Mouse (Mus musculus) layer of hippocampus, postnatal 14 days (tissue): ENCODE measurements around the gene F8a. TPM values are rescaled to one million over a fixed set of nuclear protein-coding genes. Genes with fewer than 3 reads are reported as not detected.
"Not testable (repeated sequence)": the region's sequence is repeated elsewhere in the genome, so short reads cannot be mapped to it uniquely, and the experiment has no call there.

Experiments used
- DNase-seq, 2 experiments: peaks; one replicate each; pipeline ENCODE4 v3.0.0; 2021 to 2022; ENCODE audit warnings: low spot score in 2 of 2, mixed read lengths in 1 of 2
- long read RNA-seq, 2 experiments: library from polyadenylated mRNA; stranded (forward); transcript quantifications; one replicate each; pipeline ENCODE4 v2.0.0; 2021
- total RNA-seq, 2 experiments: library from RNA; stranded (reverse); gene quantifications; 2 replicates each; pipeline ENCODE4 v1.2.3; 2021

F8a gene
- 10 to 100 TPM; 16.3 to 16.7 TPM for total RNA-seq
- long read RNA-seq, experiment 1, transcript F8a-201 (1 exons, 2,505 nt) = major isoform, 33 of 33 reads
- long read RNA-seq, experiment 1, partial matches to known transcripts = 0 of 33 reads
- long read RNA-seq, experiment 1, other reads (novel, unspliced or antisense) = 0 of 33 reads
- long read RNA-seq, experiment 2, transcript F8a-201 (1 exons, 2,505 nt) = major isoform, 47 of 47 reads
- long read RNA-seq, experiment 2, partial matches to known transcripts = 0 of 47 reads
- long read RNA-seq, experiment 2, other reads (novel, unspliced or antisense) = 0 of 47 reads

DNA sequence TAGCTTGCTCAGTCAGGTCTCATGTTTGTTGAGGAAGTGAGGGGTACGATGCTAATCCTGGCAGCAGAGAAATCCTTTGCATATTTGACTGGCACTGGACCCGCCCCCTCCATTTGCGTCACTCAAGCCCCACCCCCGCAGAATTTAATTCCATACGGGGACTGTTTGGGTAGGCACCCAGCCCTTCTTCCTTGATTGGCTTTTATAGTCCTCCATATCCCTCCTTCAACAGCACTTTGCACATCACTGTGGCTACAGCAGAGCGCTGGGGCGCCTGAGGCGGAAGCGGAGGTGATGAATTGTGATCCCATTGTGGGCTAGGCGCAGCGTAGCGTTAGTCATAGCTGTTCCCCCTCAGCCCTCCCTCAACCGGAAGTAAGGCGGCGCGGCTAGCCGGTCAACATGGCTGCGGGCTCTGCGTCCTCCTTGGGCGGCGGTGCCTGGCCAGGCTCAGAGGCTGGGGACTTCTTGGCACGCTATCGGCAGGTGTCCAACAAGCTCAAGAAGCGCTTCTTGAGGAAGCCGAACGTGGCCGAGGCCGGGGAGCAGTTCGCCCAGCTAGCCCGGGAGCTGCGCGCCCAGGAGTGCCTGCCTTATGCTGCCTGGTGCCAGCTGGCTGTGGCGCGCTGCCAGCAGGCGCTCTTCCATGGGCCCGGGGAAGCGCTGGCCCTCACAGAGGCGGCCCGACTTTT, at the start of gene F8a:
Gene F8a (plus strand): TSS at position 378 of the 692 bp plus-strand sequence.
- DNase-seq = peak; percentile 66 to 83

DNA sequence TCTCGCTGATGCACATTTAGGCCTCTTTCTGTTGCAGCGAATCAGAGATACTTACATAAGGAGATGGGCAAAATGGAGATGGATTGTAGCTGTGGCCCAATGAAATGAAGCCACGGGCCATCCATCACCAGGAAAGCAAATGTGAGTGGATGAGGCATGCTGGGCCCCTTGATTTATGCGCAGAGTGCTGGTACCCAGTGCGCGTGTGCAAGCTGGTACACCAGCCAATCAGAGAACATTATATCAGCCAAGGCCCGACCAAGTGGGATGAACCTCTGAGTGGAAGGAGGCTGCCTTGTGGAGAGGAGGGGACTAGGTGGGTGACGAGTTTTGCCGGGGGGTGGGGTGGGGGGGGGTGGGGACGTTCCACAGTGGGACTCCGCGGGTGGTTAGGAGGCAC, 36.2 kb upstream of the F8a start, which contains the start of gene Xlr3b:
Gene Xlr3b (plus strand): TSS at position 274 of the 400 bp plus-strand sequence.
- peak in 1 of 2 experiments; percentile 3 for DNase-seq

DNA sequence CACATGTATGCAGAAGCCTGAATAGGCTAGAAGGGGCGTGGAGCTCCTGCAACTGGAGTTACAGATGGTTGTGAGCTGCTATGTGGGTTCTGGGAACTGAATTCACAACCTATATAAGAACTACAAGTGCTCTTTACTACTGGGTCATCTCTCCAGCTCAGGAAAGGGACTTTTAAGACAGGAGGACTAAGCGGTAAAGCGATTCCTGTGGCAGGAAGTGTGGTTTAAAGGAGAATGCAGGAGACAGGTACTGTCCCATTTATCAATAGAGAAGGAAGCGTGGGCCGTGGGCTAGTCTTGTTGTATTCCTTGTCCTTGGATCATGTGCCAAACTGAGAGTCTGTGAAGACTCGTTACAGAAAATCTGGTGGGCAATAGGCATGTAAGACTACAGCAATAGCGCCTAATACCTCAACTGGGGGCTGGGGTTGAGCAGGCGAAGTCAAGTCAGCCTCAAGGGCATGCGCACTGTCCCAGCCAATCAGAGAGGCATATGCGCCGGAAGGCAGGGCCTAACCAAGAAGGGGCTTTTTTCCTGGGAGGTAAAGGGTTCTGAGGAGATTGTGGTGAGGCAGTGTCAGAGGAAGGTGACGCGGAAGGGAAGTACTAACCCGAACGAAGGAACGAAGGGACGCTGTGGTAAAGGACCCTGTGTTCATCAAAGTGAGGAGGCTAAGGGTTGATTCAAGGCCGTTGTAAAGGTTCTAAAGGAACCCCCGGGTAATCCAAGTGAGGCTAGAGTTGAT, 14.1 kb upstream of the F8a start, which contains the start of gene Xlr4b:
Gene Xlr4b (plus strand): TSS at position 515 of the 746 bp plus-strand sequence.
- not testable (repeated sequence) for DNase-seq

DNA sequence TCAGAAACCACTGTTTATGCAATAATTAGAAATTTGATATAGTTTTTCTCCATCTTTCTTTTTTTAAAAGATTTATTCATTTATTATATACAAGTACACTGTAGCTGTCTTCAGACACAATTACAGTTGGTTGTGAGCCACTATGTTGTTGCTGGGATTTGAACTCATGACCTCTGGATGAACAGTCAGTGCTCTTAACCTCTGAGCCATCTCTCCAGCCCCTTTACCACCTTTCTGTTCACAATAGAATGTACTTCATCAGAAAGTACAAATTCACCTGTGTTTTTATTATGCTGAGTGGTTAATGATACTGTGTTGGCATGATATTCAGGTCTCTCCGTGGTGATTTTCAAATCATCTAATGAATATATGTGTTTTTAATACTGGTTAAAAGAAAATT, 2.7 kb upstream of the F8a start:
- no peak for DNase-seq

DNA sequence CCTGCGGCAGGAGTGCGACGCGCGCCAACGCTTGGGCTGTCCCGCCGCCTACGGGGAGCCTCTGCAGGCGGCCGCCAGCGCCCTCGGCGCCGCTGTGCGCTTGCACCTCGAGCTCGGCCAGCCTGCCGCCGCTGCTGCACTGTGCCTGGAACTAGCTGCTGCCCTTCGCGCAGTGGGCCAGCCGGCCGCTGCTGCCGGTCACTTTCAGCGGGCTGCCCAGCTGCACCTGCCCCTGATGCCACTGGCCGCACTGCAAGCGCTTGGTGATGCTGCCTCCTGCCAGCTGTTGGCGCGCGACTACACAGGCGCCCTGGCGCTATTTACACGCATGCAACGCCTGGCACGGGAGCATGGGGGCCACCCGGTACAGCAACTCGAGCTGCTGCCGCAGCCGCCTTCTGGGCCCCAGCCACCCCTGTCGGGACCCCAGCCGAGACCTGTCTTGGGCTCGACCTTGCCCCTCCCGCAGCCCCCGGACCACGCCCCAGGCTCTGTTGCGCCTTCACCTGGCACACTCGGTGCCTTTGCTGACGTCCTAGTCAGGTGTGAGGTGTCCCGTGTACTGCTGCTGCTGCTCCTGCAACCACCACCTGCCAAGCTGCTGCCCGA, 619 bp downstream of the F8a start:
- DNase-seq = no peak

DNA sequence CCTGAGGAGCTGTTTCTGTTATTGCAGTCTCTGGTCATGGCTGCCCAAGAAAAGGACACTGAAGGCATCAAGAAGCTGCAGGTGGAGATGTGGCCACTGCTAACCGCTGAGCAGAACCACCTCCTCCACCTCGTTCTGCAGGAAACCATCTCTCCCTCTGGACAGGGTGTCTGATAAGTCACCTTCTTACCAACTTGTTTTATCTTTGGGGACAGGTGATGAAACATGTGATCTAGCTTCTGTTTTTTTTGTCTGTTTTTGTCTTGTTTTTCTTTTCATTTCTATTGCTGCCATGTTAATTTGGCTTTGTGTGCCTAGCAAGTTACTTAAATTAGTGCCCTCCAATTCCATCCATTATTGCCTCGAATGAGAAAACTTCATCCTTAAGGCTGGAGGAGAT, 1.2 kb downstream of the F8a start:
- DNase-seq = no peak

DNA sequence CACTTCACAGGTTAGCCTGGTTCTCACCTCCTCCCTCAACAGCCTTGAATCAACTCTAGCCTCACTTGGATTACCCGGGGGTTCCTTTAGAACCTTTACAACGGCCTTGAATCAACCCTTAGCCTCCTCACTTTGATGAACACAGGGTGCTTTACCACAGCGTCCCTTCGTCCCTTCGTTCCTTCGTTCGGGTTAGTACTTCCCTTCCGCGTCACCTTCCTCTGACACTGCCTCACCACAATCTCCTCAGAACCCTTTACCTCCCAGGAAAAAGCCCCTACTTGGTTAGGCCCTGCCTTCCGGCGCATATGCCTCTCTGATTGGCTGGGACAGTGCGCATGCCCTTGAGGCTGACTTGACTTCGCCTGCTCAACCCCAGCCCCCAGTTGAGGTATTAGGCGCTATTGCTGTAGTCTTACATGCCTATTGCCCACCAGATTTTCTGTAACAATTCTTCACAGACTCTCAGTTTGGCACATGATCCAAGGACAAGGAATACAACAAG, 14.8 kb downstream of the F8a start, which contains the start of gene Xlr4c:
Gene Xlr4c (minus strand): TSS at position 310 of the 505 bp plus-strand sequence.
- not testable (repeated sequence) for DNase-seq

DNA sequence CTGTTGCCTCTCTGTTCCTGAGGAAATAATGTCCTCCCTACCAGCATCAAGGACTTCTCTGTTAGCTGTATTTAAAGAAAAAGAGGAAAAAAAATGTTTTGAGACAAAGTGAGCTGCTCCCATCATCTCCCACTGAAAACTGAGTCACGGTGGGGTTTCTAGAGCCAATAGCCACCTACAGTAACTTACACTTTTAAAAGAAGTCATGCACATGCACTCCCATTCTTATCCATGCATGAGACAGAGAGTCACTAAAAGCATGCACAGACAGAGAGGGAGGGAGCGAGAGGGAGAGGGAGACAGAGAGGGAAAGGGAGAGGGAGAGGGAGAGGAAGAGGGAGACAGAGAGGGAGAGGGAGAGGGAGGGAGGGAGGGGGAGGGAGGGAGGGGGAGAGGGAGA, 34.3 kb downstream of the F8a start:
- DNase-seq = not testable (repeated sequence)

DNA sequence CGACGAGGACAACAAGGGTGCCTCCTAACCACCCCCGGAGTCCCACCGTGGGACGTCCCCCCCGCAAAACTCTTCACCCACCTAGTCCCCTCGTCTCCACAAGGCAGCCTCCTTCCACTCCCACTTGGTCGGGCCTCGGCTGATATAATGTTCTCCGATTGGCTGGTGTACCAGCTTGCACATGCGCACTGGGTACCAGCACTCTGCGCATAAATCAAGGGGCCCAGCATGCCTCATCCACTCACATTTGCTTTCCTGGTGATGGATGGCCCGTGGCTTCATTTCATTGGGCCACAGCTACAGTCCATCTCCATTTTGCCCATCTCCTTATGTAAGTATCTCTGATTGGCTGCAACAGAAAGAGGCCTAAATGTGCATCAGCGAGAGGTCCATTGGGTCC, 37.2 kb downstream of the F8a start, which contains the start of gene Xlr3c:
Gene Xlr3c (minus strand): TSS at position 121 of the 400 bp plus-strand sequence.
- not testable (repeated sequence) for DNase-seq

Other genes starting within 250 kb of the F8a start
- gene Zfp185, start 241.0 kb upstream of the F8a start, total RNA-seq = 1 to 10 TPM in 1 of 2 experiments, under 1 TPM in 1; 0.83 to 1.6 TPM
- under 1 TPM; 0.52 to 0.62 TPM for gene Pnma5, start 191.2 kb upstream of the F8a start, total RNA-seq
- 10 to 100 TPM; 18.8 to 28.4 TPM for gene Pnma3, start 163.5 kb upstream of the F8a start, total RNA-seq
- gene Xlr4a, start 145.8 kb upstream of the F8a start, total RNA-seq = 1 to 10 TPM in 1 of 2 experiments, not detected in 1; 1.2 TPM
- 1 to 10 TPM in 1 of 2 experiments, not detected in 1; 4.9 TPM for gene Xlr3a, start 131.2 kb upstream of the F8a start, total RNA-seq
- gene Gm14685, start 111.2 kb upstream of the F8a start, total RNA-seq = 1 to 10 TPM; 1.9 to 5.2 TPM
- not detected for gene Xlr5b, start 79.5 kb upstream of the F8a start, total RNA-seq
- gene DXBay18, start 78.8 kb upstream of the F8a start, total RNA-seq = 1 to 10 TPM in 1 of 2 experiments, not detected in 1; 1.9 TPM
- gene Spin2d, start 51.3 kb upstream of the F8a start, total RNA-seq = not detected
- 10 to 100 TPM in 1 of 2 experiments, 1 to 10 TPM in 1; 1.4 to 14.4 TPM for gene Xlr3b, start 36.1 kb upstream of the F8a start, total RNA-seq
- 1 to 10 TPM in 1 of 2 experiments, not detected in 1; 1.6 TPM for gene Xlr4b, start 14.0 kb upstream of the F8a start, total RNA-seq
- gene Xlr4c, start 14.8 kb downstream of the F8a start, total RNA-seq = 1 to 10 TPM in 1 of 2 experiments, not detected in 1; 1.7 TPM
- gene Xlr3c, start 37.1 kb downstream of the F8a start, total RNA-seq = not detected
- not detected for gene Xlr5a, start 64.7 kb downstream of the F8a start, total RNA-seq
- not detected for gene Xlr5c, start 64.7 kb downstream of the F8a start, total RNA-seq
- gene Gm45015, start 108.5 kb downstream of the F8a start, total RNA-seq = not detected
- 10 to 100 TPM; 11.1 to 11.7 TPM for gene Zfp275, start 114.3 kb downstream of the F8a start, total RNA-seq
- not detected for gene Gm18336, start 170.4 kb downstream of the F8a start, total RNA-seq
- 1 to 10 TPM; 2.1 to 3.0 TPM for gene Zfp92, start 182.8 kb downstream of the F8a start, total RNA-seq
- gene Trex2, start 207.1 kb downstream of the F8a start, total RNA-seq = not detected
- gene Haus7, start 230.8 kb downstream of the F8a start, total RNA-seq = 10 to 100 TPM; 10.5 to 11.3 TPM